ENCODE assay signal across 27 mouse cellular contexts in the genomic region with DNA sequence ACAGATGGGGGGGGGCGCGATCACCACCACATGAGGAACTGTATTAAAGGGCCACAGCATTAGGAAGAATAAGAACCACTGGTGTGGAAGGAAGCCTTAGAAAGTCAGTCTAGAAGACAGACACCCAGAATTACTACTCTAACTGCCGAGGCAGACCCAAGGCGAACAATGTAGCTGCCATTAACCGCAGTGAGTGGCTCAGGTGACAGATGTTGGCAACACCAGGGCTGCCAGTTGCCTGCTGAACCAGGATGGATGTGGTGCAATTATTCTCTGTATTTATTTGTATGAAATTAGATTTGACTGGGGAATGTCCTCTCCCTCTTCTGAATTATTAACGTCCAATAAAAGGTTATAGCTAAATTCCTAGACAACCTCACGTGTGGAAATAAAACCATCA.
DNase-seq lines count a peak whose midpoint lies in the region; ATAC-seq lines count a peak whose summit lies in the region.
"Had no signal": no experiment of that assay in that cellular context is flagged by ENCODE, and none has a peak within 500 bp of the region (broad histone marks: within the 10 kb centered on the region; RNA-seq: fewer than 3 reads in every experiment).

No protein-coding gene starts in this region.

- H3K4me3 ChIP-seq in neural tube, embryonic 12.5 days, result no peak overlapping the region
- no peak overlapping the region for H3K4me3 ChIP-seq in neural tube, embryonic 13.5 days
- H3K4me3 ChIP-seq: embryonic facial prominence, embryonic 15.5 days; gastrocnemius, adult 2 months; heart, adult 2 months; heart, embryonic 10.5 days; heart, embryonic 13.5 days; hindbrain, embryonic 12.5 days had no signal

- peak; percentile 63 for DNase-seq in heart, adult 11 months
- no peak for DNase-seq in heart, postnatal 14 days
- no peak for DNase-seq in neural tube, embryonic 10.5 days (ENCODE audit: extremely low spot score, low spot score)
- DNase-seq in testis, postnatal 10 days (ENCODE audit: low spot score), result no peak
- no peak for DNase-seq in lung, postnatal 4 days
- DNase-seq: adrenal gland, adult 2 months; adrenal gland, postnatal 14 days; B cell, adult 2 months; cerebellum, adult 11 months; cerebellum, adult 2 months; cerebellum, adult 9-11 months; cerebellum, postnatal 25 days; embryo, embryonic 11 days; forebrain, postnatal 0 days; gastrocnemius, adult 2 months; gastrocnemius, postnatal 25 days; heart, adult 2 months had no signal

- no peak overlapping the region for H3K4me2 ChIP-seq in neural tube, embryonic 12.5 days (replicated peaks)
- H3K4me2 ChIP-seq in neural tube, embryonic 13.5 days, result no peak overlapping the region
- H3K4me2 ChIP-seq: embryonic facial prominence, embryonic 15.5 days; heart, embryonic 13.5 days; hindbrain, embryonic 12.5 days had no signal

- intact Hi-C loops in heart, postnatal 14 days (cut with DNase I), result no loop called here

- no peak overlapping the region for H3K9ac ChIP-seq in neural tube, embryonic 12.5 days
- no peak overlapping the region for H3K9ac ChIP-seq in neural tube, embryonic 13.5 days
- H3K9ac ChIP-seq: embryonic facial prominence, embryonic 15.5 days; forebrain, postnatal 0 days; heart, embryonic 13.5 days; hindbrain, embryonic 12.5 days had no signal

- WGBS in neural tube, embryonic 12.5 days, result 72% methylated on average over 7 of the region's 7 CpGs
- 65% methylated on average over 7 of the region's 7 CpGs for WGBS in neural tube, embryonic 13.5 days

- peak; percentile 61; the same call in 1 of the 2 replicates for ATAC-seq in neural tube, embryonic 12.5 days (ENCODE audit: low FRiP score, low read depth)
- ATAC-seq in neural tube, embryonic 13.5 days (ENCODE audit: low read depth), result peak; percentile 60
- ATAC-seq: forebrain, embryonic 14.5 days; hindbrain, postnatal 0 days; inflammation-experienced regulatory T-cells, adult 6 months had no signal

- no peak overlapping the region for H3K27ac ChIP-seq in neural tube, embryonic 12.5 days
- peak overlapping the region; percentile 62 for H3K27ac ChIP-seq in neural tube, embryonic 13.5 days (replicated peaks)
- H3K27ac ChIP-seq: embryonic facial prominence, embryonic 15.5 days; gastrocnemius, adult 2 months; heart, adult 2 months; heart, embryonic 10.5 days; heart, embryonic 13.5 days; hindbrain, embryonic 12.5 days; hindbrain, postnatal 0 days had no signal

- H3K27me3 ChIP-seq in neural tube, embryonic 12.5 days (replicated peaks), result no peaks in the 10 kb centered on the region
- no peaks in the 10 kb centered on the region for H3K27me3 ChIP-seq in neural tube, embryonic 13.5 days
- H3K27me3 ChIP-seq: embryonic facial prominence, embryonic 15.5 days; heart, embryonic 13.5 days; hindbrain, embryonic 12.5 days had no signal

- no peaks in the 10 kb centered on the region for H3K36me3 ChIP-seq in neural tube, embryonic 12.5 days
- no peaks in the 10 kb centered on the region for H3K36me3 ChIP-seq in neural tube, embryonic 13.5 days
- H3K36me3 ChIP-seq: embryonic facial prominence, embryonic 15.5 days; G1E; heart, embryonic 10.5 days; heart, embryonic 13.5 days; hindbrain, embryonic 12.5 days had no signal

- no peaks in the 10 kb centered on the region for H3K9me3 ChIP-seq in neural tube, embryonic 12.5 days
- H3K9me3 ChIP-seq in neural tube, embryonic 13.5 days, result no peaks in the 10 kb centered on the region
- H3K9me3 ChIP-seq: embryonic facial prominence, embryonic 15.5 days; G1E; heart, embryonic 10.5 days; heart, embryonic 13.5 days; hindbrain, embryonic 12.5 days had no signal

- no peaks in the 10 kb centered on the region for H3K4me1 ChIP-seq in neural tube, embryonic 12.5 days
- H3K4me1 ChIP-seq in neural tube, embryonic 13.5 days (replicated peaks), result peaks cover 16% of the 10 kb centered on the region
- H3K4me1 ChIP-seq: embryonic facial prominence, embryonic 15.5 days; heart, embryonic 13.5 days had no signal
